Mouse (Mus musculus): ENCODE results near the gene Arfip1. TPM values are rescaled to one million over a fixed set of nuclear protein-coding genes. Genes with fewer than 3 reads are reported as not detected.
"Not testable (repeated sequence)": the region's sequence is repeated elsewhere in the genome, so short reads cannot be mapped to it uniquely, and the experiment has no call there.

Gene Arfip1
- polyA plus RNA-seq, 1 experiment from 2014 or later = 40.0 TPM

GRCm38 (mm10) chr3:84597996-84598734 lies 15.7 kb upstream of the Arfip1 start:
- 35% methylated on average over 6 of the region's 6 CpGs for WGBS (ENCODE audit: missing documents)
- Histone ChIP-seq H3K4me3 (ENCODE audit: inconsistent target) (no peak overlapping the region), H3K36me3 (ENCODE audit: inconsistent target) (no peaks in the 10 kb centered on the region), H3K27ac (no peak overlapping the region), H3K79me2 (ENCODE audit: inconsistent target) (no peaks in the 10 kb centered on the region)

GRCm38 (mm10) chr3:84595677-84596234 lies 13.3 kb upstream of the Arfip1 start:
- 64% methylated on average over 5 of the region's 5 CpGs for WGBS (ENCODE audit: missing documents)
- peak overlapping the region; percentile 26 for H3K4me3 ChIP-seq (ENCODE audit: inconsistent target)

GRCm38 (mm10) chr3:84594894-84595676 lies 12.7 kb upstream of the Arfip1 start:
- WGBS (ENCODE audit: missing documents) = 21% methylated on average over 23 of the region's 23 CpGs
- no peak overlapping the region for H3K27ac ChIP-seq
- no peaks in the 10 kb centered on the region for H3K36me3 ChIP-seq (ENCODE audit: inconsistent target)
- peak overlapping the region; percentile 26 for H3K4me3 ChIP-seq (ENCODE audit: inconsistent target)
- H3K79me2 ChIP-seq (ENCODE audit: inconsistent target) = no peaks in the 10 kb centered on the region

More at GRCm38 (mm10) chr3:84595677-84596234, 13.3 kb upstream of the Arfip1 start:
- Histone ChIP-seq H3K36me3 (ENCODE audit: inconsistent target) (no peaks in the 10 kb centered on the region), H3K79me2 (ENCODE audit: inconsistent target) (no peaks in the 10 kb centered on the region), H3K27ac (no peak overlapping the region)

GRCm38 (mm10) chr3:84593274-84593673 lies 10.8 kb upstream of the Arfip1 start, which contains the start of gene Tigd4:
Gene Tigd4 (plus strand): TSS chr3:84593574.
- Histone ChIP-seq H3K79me2 (ENCODE audit: inconsistent target) (no peaks in the 10 kb centered on the region), H3K4me3 (ENCODE audit: inconsistent target) (no peak within 1 kb of the TSS), H3K36me3 (ENCODE audit: inconsistent target) (no peaks in the 10 kb centered on the region), H3K27ac (no peak within 1 kb of the TSS)
- 100% methylated on average over 2 of the region's 2 CpGs for WGBS (ENCODE audit: missing documents)

DNA sequence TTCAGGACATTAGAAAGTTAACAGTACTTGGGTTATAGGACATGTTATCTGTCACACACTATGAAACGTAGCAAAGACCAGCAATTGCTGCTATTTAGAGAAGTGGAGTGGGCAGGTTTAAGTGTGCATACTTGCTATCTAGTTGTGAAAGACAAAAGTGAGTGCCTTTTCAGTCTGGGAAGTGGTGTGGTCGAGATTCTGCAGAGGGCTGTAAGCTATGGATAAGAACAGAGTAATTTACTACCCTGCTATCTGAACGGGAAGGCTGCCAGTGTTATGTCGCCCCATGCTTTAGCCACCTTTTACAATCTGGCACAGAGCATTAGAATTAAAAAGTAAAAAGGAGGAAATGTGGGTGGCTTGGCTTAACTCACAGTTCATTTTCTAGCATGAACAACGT lies 4.3 kb upstream of the Arfip1 start:
- Histone ChIP-seq H3K4me3 (ENCODE audit: inconsistent target) (no peak overlapping the region), H3K27ac (no peak overlapping the region), H3K79me2 (ENCODE audit: inconsistent target) (peaks cover 6% of the 10 kb centered on the region), H3K36me3 (ENCODE audit: inconsistent target) (no peaks in the 10 kb centered on the region)
- 24% methylated on average over 5 of the region's 5 CpGs for WGBS (ENCODE audit: missing documents)

GRCm38 (mm10) chr3:84582913-84583276 lies 470 bp upstream of the Arfip1 start:
- no peak overlapping the region for H3K27ac ChIP-seq

DNA sequence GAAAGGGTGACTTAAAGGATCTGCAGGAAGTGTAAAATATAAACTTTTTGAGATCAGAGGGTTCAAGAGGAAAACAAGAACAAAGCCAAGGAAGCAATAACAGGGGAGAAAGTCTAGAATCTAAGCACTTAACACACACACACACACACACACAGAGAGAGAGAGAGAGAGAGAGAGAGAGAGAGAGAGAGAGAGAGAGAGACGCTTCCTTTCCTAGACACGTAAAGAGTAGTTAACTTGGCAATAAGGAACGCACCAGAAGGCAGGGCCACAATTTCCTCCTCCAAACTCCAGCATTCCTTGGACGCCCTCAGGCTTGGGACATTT lies 766 bp downstream of the Arfip1 start:
- Histone ChIP-seq H3K79me2 (ENCODE audit: inconsistent target) (peaks cover 57% of the 10 kb centered on the region), H3K4me3 (ENCODE audit: inconsistent target) (peak overlapping the region; percentile 96), H3K27ac (peak overlapping the region; percentile 63), H3K36me3 (ENCODE audit: inconsistent target) (no peaks in the 10 kb centered on the region)
- WGBS (ENCODE audit: missing documents) = 4% methylated on average over 3 of the region's 4 CpGs

More at GRCm38 (mm10) chr3:84582913-84583276, 470 bp upstream of the Arfip1 start:
- Histone ChIP-seq H3K79me2 (ENCODE audit: inconsistent target) (peaks cover 44% of the 10 kb centered on the region), H3K36me3 (ENCODE audit: inconsistent target) (no peaks in the 10 kb centered on the region), H3K4me3 (ENCODE audit: inconsistent target) (peak overlapping the region; percentile 96)
- WGBS (ENCODE audit: missing documents) = 1% methylated on average over 27 of the region's 27 CpGs

DNA sequence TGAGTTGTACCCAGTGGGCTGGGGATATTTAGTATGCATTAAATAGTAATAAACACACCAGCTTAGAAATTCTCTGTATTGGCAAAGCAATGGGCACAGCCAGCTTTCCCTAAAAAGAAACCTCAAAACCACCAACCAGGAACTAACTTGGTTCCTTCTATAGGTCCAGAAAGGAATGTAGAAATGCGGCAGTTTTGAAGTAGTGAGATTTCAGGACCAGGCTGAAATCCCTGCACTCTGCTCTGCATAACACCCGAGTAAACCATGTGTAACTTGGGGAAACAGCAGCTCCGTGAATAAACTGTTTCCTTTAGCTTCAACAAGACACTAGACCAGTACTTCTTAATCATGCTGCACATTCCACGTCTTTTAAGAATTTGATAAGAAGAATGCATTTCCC lies 1.7 kb downstream of the Arfip1 start:
- Histone ChIP-seq H3K36me3 (ENCODE audit: inconsistent target) (no peaks in the 10 kb centered on the region), H3K79me2 (ENCODE audit: inconsistent target) (peaks cover 66% of the 10 kb centered on the region), H3K27ac (no peak overlapping the region), H3K4me3 (ENCODE audit: inconsistent target) (peak overlapping the region; percentile 96; the same call in 1 of the 2 replicates)
- 10% methylated on average over 4 of the region's 4 CpGs for WGBS (ENCODE audit: missing documents)

- WGBS (ENCODE audit: missing documents) = 31% methylated on average over 3 of the region's 3 CpGs
- Histone ChIP-seq H3K27ac (peak overlapping the region; percentile 56), H3K36me3 (ENCODE audit: inconsistent target) (no peaks in the 10 kb centered on the region), H3K4me3 (ENCODE audit: inconsistent target) (no peak overlapping the region), H3K79me2 (ENCODE audit: inconsistent target) (peaks cover 94% of the 10 kb centered on the region)
Measured at GRCm38 (mm10) chr3:84570501-84570900, 11.9 kb downstream of the Arfip1 start.

- Histone ChIP-seq H3K36me3 (ENCODE audit: inconsistent target) (no peaks in the 10 kb centered on the region), H3K27ac (peak overlapping the region; percentile 56; the same call in 1 of the 2 replicates), H3K79me2 (ENCODE audit: inconsistent target) (peaks cover 94% of the 10 kb centered on the region), H3K4me3 (ENCODE audit: inconsistent target) (no peak overlapping the region)
- WGBS (ENCODE audit: missing documents) = 85% methylated on average over 6 of the region's 6 CpGs
Measured at GRCm38 (mm10) chr3:84569587-84569986, 12.8 kb downstream of the Arfip1 start.

- Histone ChIP-seq H3K27ac (no peak overlapping the region), H3K36me3 (ENCODE audit: inconsistent target) (no peaks in the 10 kb centered on the region), H3K79me2 (ENCODE audit: inconsistent target) (peaks cover 94% of the 10 kb centered on the region), H3K4me3 (ENCODE audit: inconsistent target) (no peak overlapping the region)
- 100% methylated on average over 6 of the region's 6 CpGs for WGBS (ENCODE audit: missing documents)
Measured at GRCm38 (mm10) chr3:84568540-84568939, 13.9 kb downstream of the Arfip1 start.

- Histone ChIP-seq H3K79me2 (ENCODE audit: inconsistent target) (peaks cover 99% of the 10 kb centered on the region), H3K27ac (no peak overlapping the region), H3K4me3 (ENCODE audit: inconsistent target) (no peak overlapping the region), H3K36me3 (ENCODE audit: inconsistent target) (no peaks in the 10 kb centered on the region)
- 84% methylated on average over 4 of the region's 4 CpGs for WGBS (ENCODE audit: missing documents)
Measured at GRCm38 (mm10) chr3:84563415-84563814, 19.0 kb downstream of the Arfip1 start.

DNA sequence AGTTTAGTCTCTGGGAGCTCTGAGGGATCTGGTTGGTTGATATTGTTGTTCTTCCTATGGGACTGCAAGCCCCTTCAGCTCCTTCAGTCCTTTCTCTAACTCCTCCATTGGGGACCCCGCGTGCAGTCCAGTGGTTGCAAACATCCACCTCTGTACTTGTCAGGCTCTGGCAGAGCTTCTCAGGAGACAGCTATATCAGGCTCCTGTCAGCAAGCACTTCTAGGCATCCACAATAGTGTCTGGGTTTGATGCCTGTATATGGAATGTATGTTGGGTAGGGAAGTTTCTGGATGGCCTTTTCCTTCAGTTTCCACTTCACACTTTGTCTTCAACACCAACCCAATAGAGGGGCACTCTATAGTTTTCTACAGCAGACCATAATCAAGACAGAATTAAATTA lies 19.5 kb downstream of the Arfip1 start:
- not testable (repeated sequence) for H3K36me3 ChIP-seq (ENCODE audit: inconsistent target); H3K27ac ChIP-seq; H3K4me3 ChIP-seq (ENCODE audit: inconsistent target)
- H3K79me2 ChIP-seq (ENCODE audit: inconsistent target) = peaks cover 99% of the 10 kb centered on the region
- 100% methylated on average over 2 of the region's 2 CpGs for WGBS (ENCODE audit: missing documents)

DNA sequence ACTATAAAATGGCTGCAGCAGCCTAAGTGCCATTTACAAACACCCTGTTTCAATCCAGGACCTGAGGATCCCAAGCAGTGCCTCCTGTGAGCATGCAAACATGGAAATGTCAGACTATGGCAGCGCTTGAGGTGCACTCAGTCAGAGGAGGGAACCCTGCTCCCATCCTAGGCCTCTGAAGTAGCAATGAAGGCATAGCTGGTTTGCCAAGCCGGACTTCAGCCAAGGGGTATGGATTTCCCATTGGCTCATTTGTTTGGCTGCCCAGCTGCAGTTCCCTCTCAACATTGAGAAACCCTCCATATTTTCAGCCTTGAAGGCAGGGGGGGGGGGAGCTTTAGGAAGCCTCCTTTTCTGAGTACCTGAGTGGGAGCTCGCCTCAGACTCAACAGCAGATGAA lies 24.1 kb downstream of the Arfip1 start:
- H3K79me2 ChIP-seq (ENCODE audit: inconsistent target) = peaks cover 100% of the 10 kb centered on the region
- no peak overlapping the region for H3K4me3 ChIP-seq (ENCODE audit: inconsistent target)
- 93% methylated on average over 3 of the region's 3 CpGs for WGBS (ENCODE audit: missing documents)
- H3K36me3 ChIP-seq (ENCODE audit: inconsistent target) = no peaks in the 10 kb centered on the region
- no peak overlapping the region for H3K27ac ChIP-seq

- 92% methylated on average over 3 of the region's 3 CpGs for WGBS (ENCODE audit: missing documents)
Measured at GRCm38 (mm10) chr3:84555780-84556179, 26.6 kb downstream of the Arfip1 start.

More at GRCm38 (mm10) chr3:84555780-84556179, 26.6 kb downstream of the Arfip1 start:
- Histone ChIP-seq H3K36me3 (ENCODE audit: inconsistent target) (no peaks in the 10 kb centered on the region), H3K27ac (no peak overlapping the region), H3K79me2 (ENCODE audit: inconsistent target) (peaks cover 97% of the 10 kb centered on the region), H3K4me3 (ENCODE audit: inconsistent target) (no peak overlapping the region)
